Mouse (Mus musculus) MEL (cell line): ENCODE data around the gene Nptn. TPM values are rescaled to one million over a fixed set of nuclear protein-coding genes. Genes with fewer than 3 reads are reported as not detected.

ENCODE experiments used
- DNase-seq: peaks from one replicate; pipeline ENCODE4 v3.0.0; 2011; ENCODE audit warnings: low read depth, low spot score
- H3K27ac ChIP-seq: 2 replicates; pipeline ENCODE4 v1.5.1; 2012; ENCODE audit warnings: low read depth, mild to moderate bottlenecking, control low read depth, low read length, moderate library complexity; ENCODE audit not compliant: control insufficient read depth
- H3K27me3 ChIP-seq, 2 experiments: fragments of 150-350 bp in 1 of 2; sonication (generic) in 1 of 2; 2 replicates each; pipeline ENCODE4 v1.6.1; 2012; ENCODE audit warnings: low read length in 2 of 2, mild to moderate bottlenecking in 2 of 2, improper control_type of control experiment in 1 of 2, moderate library complexity in 1 of 2; ENCODE audit not compliant: insufficient read depth in 2 of 2, control insufficient read depth in 1 of 2
- H3K36me3 ChIP-seq, 2 experiments: 2 replicates each; pipeline ENCODE4 v1.6.1; 2012 to 2014; ENCODE audit warnings: low read length in 2 of 2, improper control_type of control experiment in 1 of 2, inconsistent platforms in 1 of 2, mild to moderate bottlenecking in 1 of 2; ENCODE audit not compliant: insufficient read depth in 2 of 2, control insufficient read depth in 1 of 2
- H3K4me1 ChIP-seq, 2 experiments: fragments of 150-350 bp in 1 of 2; sonication (generic) in 1 of 2; 2 replicates each; pipeline ENCODE4 v1.6.1; 2012; ENCODE audit warnings: low read length in 2 of 2, improper control_type of control experiment in 1 of 2, mild to moderate bottlenecking in 1 of 2; ENCODE audit not compliant: insufficient read depth in 2 of 2, control insufficient read depth in 1 of 2
- H3K4me3 ChIP-seq, 2 experiments: fragments of 150-350 bp in 1 of 2; sonication (generic) in 1 of 2; 2 replicates each; pipeline ENCODE4 v1.5.1; 2012; ENCODE audit warnings: low read depth in 2 of 2, low read length in 2 of 2, mild to moderate bottlenecking in 2 of 2, moderate library complexity in 2 of 2, control low read depth in 1 of 2, improper control_type of control experiment in 1 of 2; ENCODE audit not compliant: control insufficient read depth in 1 of 2, insufficient read depth in 1 of 2
- H3K79me2 ChIP-seq: 2 replicates; pipeline ENCODE4 v1.6.1; 2012; ENCODE audit warnings: mild to moderate bottlenecking, low read length, moderate library complexity; ENCODE audit not compliant: control insufficient read depth, poor library complexity, insufficient read depth
- H3K9ac ChIP-seq: 2 replicates; pipeline ENCODE4 v1.6.1; 2012; ENCODE audit warnings: low read depth, mild to moderate bottlenecking, control low read depth, low read length, moderate library complexity; ENCODE audit not compliant: control insufficient read depth, poor library complexity, severe bottlenecking
- H3K9me3 ChIP-seq: fragments of 150-350 bp; sonication (generic); replicated peaks from 2 replicates; pipeline ENCODE4 v1.6.1; 2012; ENCODE audit warnings: mild to moderate bottlenecking, low read length, improper control_type of control experiment, moderate library complexity; ENCODE audit not compliant: insufficient read depth
- CHD2 ChIP-seq: IDR thresholded peaks from 2 replicates; pipeline ENCODE4 v1.6.1; 2011; ENCODE audit warnings: low read length, improper control_type of control experiment
- CTCF ChIP-seq, 3 experiments: IDR thresholded peaks in 2 of 3; conservative IDR thresholded peaks in 1 of 3; 2 replicates each; pipeline ENCODE4 v1.5.1; 2011 to 2012; ENCODE audit warnings: low read length in 3 of 3, low read depth in 2 of 3, mild to moderate bottlenecking in 2 of 3, improper control_type of control experiment in 1 of 3, inconsistent platforms in 1 of 3, mixed read lengths in 1 of 3, moderate library complexity in 1 of 3; ENCODE audit not compliant: control insufficient read depth in 1 of 3, insufficient read depth in 1 of 3, poor library complexity in 1 of 3, severe bottlenecking in 1 of 3
- EP300 ChIP-seq, 2 experiments: IDR thresholded peaks; 2 replicates each; pipeline ENCODE4 v1.6.1; 2011; ENCODE audit warnings: improper control_type of control experiment in 2 of 2, low read length in 2 of 2, low read depth in 1 of 2, mild to moderate bottlenecking in 1 of 2
- GABPA ChIP-seq: IDR thresholded peaks from 2 replicates; pipeline ENCODE4 v1.6.1; 2012; ENCODE audit warnings: low read depth, mild to moderate bottlenecking, inconsistent platforms, low read length, improper control_type of control experiment, moderate library complexity
- HCFC1 ChIP-seq: IDR thresholded peaks from 2 replicates; pipeline ENCODE4 v1.6.1; 2012; ENCODE audit warnings: low read depth, mild to moderate bottlenecking, inconsistent platforms, low read length, improper control_type of control experiment, moderate library complexity
- KAT2A ChIP-seq: conservative IDR thresholded peaks from 2 replicates; pipeline ENCODE4 v1.6.1; 2012; ENCODE audit warnings: low read depth, low read length, improper control_type of control experiment, inconsistent platforms
- MAX ChIP-seq: IDR thresholded peaks from 2 replicates; pipeline ENCODE4 v1.6.1; 2011; ENCODE audit warnings: low read length, improper control_type of control experiment
- MYC ChIP-seq: IDR thresholded peaks from 2 replicates; pipeline ENCODE4 v1.6.1; 2011; ENCODE audit warnings: low read depth, mild to moderate bottlenecking, low read length, improper control_type of control experiment, moderate library complexity
- POLR2AphosphoS2 ChIP-seq: IDR thresholded peaks from 2 replicates; pipeline ENCODE4 v1.6.1; 2011; ENCODE audit warnings: low read length, improper control_type of control experiment
- SIN3A ChIP-seq: IDR thresholded peaks from 2 replicates; pipeline ENCODE4 v1.6.1; 2012; ENCODE audit warnings: low read length, improper control_type of control experiment, inconsistent platforms
- SMC3 ChIP-seq: IDR thresholded peaks from 2 replicates; pipeline ENCODE4 v1.6.1; 2011; ENCODE audit warnings: low read depth, low read length, improper control_type of control experiment
- TAL1 ChIP-seq: IDR thresholded peaks from 2 replicates; pipeline ENCODE4 v1.6.1; 2012; ENCODE audit warnings: mild to moderate bottlenecking, inconsistent platforms, low read length, moderate library complexity, mixed read lengths
- TBP ChIP-seq: IDR thresholded peaks from 2 replicates; pipeline ENCODE4 v1.8.0; 2011; ENCODE audit warnings: low read depth, low read length, improper control_type of control experiment
- ZKSCAN1 ChIP-seq: IDR thresholded peaks from 2 replicates; pipeline ENCODE4 v1.6.1; 2012; ENCODE audit warnings: low read depth, mild to moderate bottlenecking, inconsistent platforms, low read length, improper control_type of control experiment, moderate library complexity
- ZNF384 ChIP-seq: IDR thresholded peaks from 2 replicates; pipeline ENCODE4 v1.6.1; 2012; ENCODE audit warnings: low read depth, mild to moderate bottlenecking, inconsistent platforms, low read length, improper control_type of control experiment
- polyA plus RNA-seq, 2 experiments: library from polyadenylated mRNA; stranded (reverse) in 1 of 2; unstranded in 1 of 2; fragments of >175 nt in 1 of 2; fragments of >200 nt in 1 of 2; gene quantifications; 2 replicates each; pipeline versions ENCODE4 v1.2.1 to v1.2.4; 2012; ENCODE audit warnings: low replicate concordance in 2 of 2, low read depth in 1 of 2; ENCODE audit not compliant: insufficient read length in 2 of 2, insufficient read depth in 1 of 2, missing spikeins in 1 of 2
- total RNA-seq: library from RNA; depleted of rRNA; stranded (reverse); fragments of 300-350 nt; gene quantifications from 2 replicates; pipeline ENCODE4 v1.2.3, GENCODE M21; 2012

Nptn gene
- total and polyA plus RNA-seq, 3 experiments = 71.4 to 199 TPM; not detected in 1

GRCm38 (mm10) chr9:58691471-58691870 lies 109.4 kb downstream of the Nptn start:
- no peaks in the 10 kb centered on the region; a peak in 1 of 4 replicates for H3K36me3 ChIP-seq
- no peak for DNase-seq
- H3K27ac ChIP-seq = no peak overlapping the region
- H3K27me3 ChIP-seq = no peaks in the 10 kb centered on the region
- H3K4me3 ChIP-seq = no peak overlapping the region
- H3K9me3 ChIP-seq = no peaks in the 10 kb centered on the region
- no peaks in the 10 kb centered on the region; the same call in 1 of the 2 replicates for H3K79me2 ChIP-seq
- H3K4me1 ChIP-seq = no peaks in the 10 kb centered on the region
- no peak overlapping the region for H3K9ac ChIP-seq
- TF ChIP-seq CTCF (IDR thresholded peaks at IDR 0.05 in 2 of 3, conservative IDR thresholded peaks at IDR 0.05 in 1 of 3; ENCODE audit: control insufficient read depth in 1 of 3, insufficient read depth in 1 of 3, low read depth in 2 of 3, low read length in 3 of 3, poor library complexity in 1 of 3, severe bottlenecking in 1 of 3) (no peak), HCFC1 (no peak), MYC (no peak), TBP (no peak), ZKSCAN1 (no peak), CHD2 (no peak), GABPA (no peak), KAT2A (no peak), TAL1 (no peak), ZNF384 (no peak)
- TF ChIP-seq, all 39 proteins: peak for 0

- Histone ChIP-seq H3K27ac (no peak overlapping the region), H3K36me3 (no peaks in the 10 kb centered on the region; a peak in 1 of 4 replicates), H3K79me2 (no peaks in the 10 kb centered on the region; the same call in 1 of the 2 replicates), H3K9ac (no peak overlapping the region)
- TF ChIP-seq CTCF (IDR thresholded peaks at IDR 0.05 in 2 of 3, conservative IDR thresholded peaks at IDR 0.05 in 1 of 3; ENCODE audit: control insufficient read depth in 1 of 3, insufficient read depth in 1 of 3, low read depth in 2 of 3, low read length in 3 of 3, poor library complexity in 1 of 3, severe bottlenecking in 1 of 3) (no peak), MAX (no peak), SMC3 (no peak), CHD2 (no peak)
- TF ChIP-seq, all 39 proteins: peak for 0
- no peak overlapping the region for H3K4me3 ChIP-seq
- no peaks in the 10 kb centered on the region for H3K4me1 ChIP-seq
- H3K9me3 ChIP-seq = no peaks in the 10 kb centered on the region
- DNase-seq = no peak
- no peaks in the 10 kb centered on the region for H3K27me3 ChIP-seq
These were observed 116.4 kb downstream of the Nptn start for GRCm38 (mm10) chr9:58698486-58698885.

- Histone ChIP-seq H3K9me3 (no peaks in the 10 kb centered on the region), H3K79me2 (no peaks in the 10 kb centered on the region), H3K4me1 (no peaks in the 10 kb centered on the region), H3K27me3 (no peaks in the 10 kb centered on the region), H3K9ac (no peak overlapping the region), H3K4me3 (no peak overlapping the region), H3K36me3 (peaks cover 0 to 5% of the 10 kb centered on the region in 2 experiments; a peak in 2 of 4 replicates), H3K27ac (no peak overlapping the region)
- DNase-seq = no peak
- TF ChIP-seq SIN3A (no peak), MAX (no peak), POLR2AphosphoS2 (no peak), TBP (no peak), EP300 (IDR thresholded peaks at IDR 0.05; ENCODE audit: low read depth in 1 of 2, low read length in 2 of 2) (no peak)
These were observed 119.7 kb downstream of the Nptn start for GRCm38 (mm10) chr9:58701751-58702150.
